Mouse (Mus musculus) C2C12 (cell line): ENCODE results near the gene Selp.

ENCODE experiments used
- CEBPB ChIP-seq: IDR thresholded peaks from one replicate; pipeline ENCODE4 v1.6.1; 2011; ENCODE audit warnings: low read depth, mild to moderate bottlenecking, control low read depth, moderate library complexity
- CTCF ChIP-seq: IDR thresholded peaks from one replicate; pipeline ENCODE4 v1.5.1; 2011; ENCODE audit not compliant: control insufficient read depth, insufficient read depth, insufficient read length
- MAX ChIP-seq: IDR thresholded peaks from one replicate; pipeline ENCODE4 v1.6.1; 2011; ENCODE audit warnings: mild to moderate bottlenecking, control low read depth
- MYOD1 ChIP-seq: IDR thresholded peaks from one replicate; pipeline ENCODE4 v1.6.1; 2011; ENCODE audit warnings: low read depth; ENCODE audit not compliant: control insufficient read depth, insufficient read length
- MYOG ChIP-seq: IDR thresholded peaks from one replicate; pipeline ENCODE4 v1.6.1; 2011; ENCODE audit not compliant: control insufficient read depth, insufficient read length; ENCODE audit errors: extremely low read depth
- USF1 ChIP-seq: IDR thresholded peaks from one replicate; pipeline ENCODE4 v1.6.1; 2011; ENCODE audit warnings: low read depth, mild to moderate bottlenecking, control low read depth, moderate library complexity

- TF ChIP-seq CTCF, result no peak
- TF ChIP-seq CEBPB, result no peak
- TF ChIP-seq MYOG, result no peak
- TF ChIP-seq USF1, result no peak
- no peak for TF ChIP-seq MAX
- no peak for TF ChIP-seq MYOD1
These were observed 47.7 kb downstream of the Selp start for GRCm38 (mm10) chr1:164162745-164163144.
